Mouse (Mus musculus) olfactory bulb, adult 2 months (tissue): ENCODE results near the gene Ppp1r12a.

Experiments
- CTCF ChIP-seq: fragments of 200-500 bp; IDR thresholded peaks from 2 replicates; pipeline ENCODE4 v1.5.1; 2012; ENCODE audit warnings: low read depth, mild to moderate bottlenecking, low read length, moderate library complexity; ENCODE audit not compliant: insufficient read depth
- POLR2A ChIP-seq: fragments of 200-500 bp; IDR thresholded peaks from 2 replicates; pipeline ENCODE4 v1.6.1; 2012; ENCODE audit warnings: mild to moderate bottlenecking, low read depth, low read length, moderate library complexity; ENCODE audit not compliant: insufficient read depth

GRCm38 (mm10) chr10:108287438-108287801, 125.4 kb downstream of the Ppp1r12a start:
- TF ChIP-seq CTCF (no peak), POLR2A (no peak)
